Mouse (Mus musculus): ENCODE data around the gene Plekha8. TPM values are rescaled to one million over a fixed set of nuclear protein-coding genes. Genes with fewer than 3 reads are reported as not detected.

Gene Plekha8
- total and polyA plus RNA-seq, 2 experiments from 2014 or later = 5.2 to 14.9 TPM

GRCm38 (mm10) chr6:54573218-54573955 is 21.5 kb upstream of the Plekha8 start:
- no peaks in the 10 kb centered on the region for H3K9me3 ChIP-seq (ENCODE audit: low read length)
- no peaks in the 10 kb centered on the region for H3K27me3 ChIP-seq (ENCODE audit: insufficient read depth, low read length)
- H3K4me1 ChIP-seq (ENCODE audit: insufficient read depth, low read length) = no peaks in the 10 kb centered on the region
- DNase-seq (ENCODE audit: low spot score) = no peak
- no peak overlapping the region for H3K9ac ChIP-seq (replicated peaks; ENCODE audit: low read length, poor library complexity, severe bottlenecking)
- H3K4me2 ChIP-seq (ENCODE audit: low read depth, low read length, poor library complexity, severe bottlenecking) = no peak overlapping the region
- TF ChIP-seq CTCF (IDR thresholded peaks at IDR 0.05) = no peak
- no peak for ATAC-seq (ENCODE audit: low FRiP score)
- WGBS = 15% methylated on average over 6 of the region's 6 CpGs
- no peaks in the 10 kb centered on the region for H3K36me3 ChIP-seq (ENCODE audit: insufficient read depth, low read length)
- no peak overlapping the region for H3K27ac ChIP-seq (ENCODE audit: low read depth, low read length)
- no peak overlapping the region for H3K4me3 ChIP-seq (ENCODE audit: low read depth, low read length)

GRCm38 (mm10) chr6:54586175-54586574 is 8.7 kb upstream of the Plekha8 start:
- H3K9me3 ChIP-seq (ENCODE audit: low read length) = no peaks in the 10 kb centered on the region
- no peaks in the 10 kb centered on the region for H3K36me3 ChIP-seq (ENCODE audit: insufficient read depth, low read length)
- H3K27ac ChIP-seq (ENCODE audit: low read depth, low read length) = no peak overlapping the region
- H3K4me3 ChIP-seq (ENCODE audit: low read depth, low read length) = no peak overlapping the region
- ATAC-seq (ENCODE audit: low FRiP score) = no peak
- H3K4me1 ChIP-seq (ENCODE audit: insufficient read depth, low read length) = no peaks in the 10 kb centered on the region
- peak; percentile 84 for TF ChIP-seq CTCF (IDR thresholded peaks at IDR 0.05)
- peak; percentile 76 for DNase-seq (ENCODE audit: low spot score)
- H3K9ac ChIP-seq (replicated peaks; ENCODE audit: low read length, poor library complexity, severe bottlenecking) = no peak overlapping the region
- WGBS = 23% methylated on average over 2 of the region's 2 CpGs
- no peak overlapping the region for H3K4me2 ChIP-seq (ENCODE audit: low read depth, low read length, poor library complexity, severe bottlenecking)
- H3K27me3 ChIP-seq (ENCODE audit: insufficient read depth, low read length) = no peaks in the 10 kb centered on the region

GRCm38 (mm10) chr6:54586911-54587310 is 8.0 kb upstream of the Plekha8 start:
- no peak overlapping the region for H3K4me2 ChIP-seq (ENCODE audit: low read depth, low read length, poor library complexity, severe bottlenecking)

GRCm38 (mm10) chr6:54587683-54588082 is 7.2 kb upstream of the Plekha8 start:
- no peak for TF ChIP-seq CTCF (IDR thresholded peaks at IDR 0.05)
- WGBS = 90% methylated on average over 4 of the region's 4 CpGs

More at GRCm38 (mm10) chr6:54586911-54587310, 8.0 kb upstream of the Plekha8 start:
- no peak for ATAC-seq (ENCODE audit: low FRiP score)
- 62% methylated on average over 8 of the region's 8 CpGs for WGBS
- DNase-seq (ENCODE audit: low spot score) = no peak
- no peak overlapping the region for H3K9ac ChIP-seq (replicated peaks; ENCODE audit: low read length, poor library complexity, severe bottlenecking)
- H3K9me3 ChIP-seq (ENCODE audit: low read length) = no peaks in the 10 kb centered on the region
- TF ChIP-seq CTCF (IDR thresholded peaks at IDR 0.05) = no peak
- H3K4me1 ChIP-seq (ENCODE audit: insufficient read depth, low read length) = no peaks in the 10 kb centered on the region
- H3K4me3 ChIP-seq (ENCODE audit: low read depth, low read length) = no peak overlapping the region
- H3K36me3 ChIP-seq (ENCODE audit: insufficient read depth, low read length) = no peaks in the 10 kb centered on the region
- no peak overlapping the region for H3K27ac ChIP-seq (ENCODE audit: low read depth, low read length)
- H3K27me3 ChIP-seq (ENCODE audit: insufficient read depth, low read length) = no peaks in the 10 kb centered on the region

GRCm38 (mm10) chr6:54588212-54588611 is 6.7 kb upstream of the Plekha8 start:
- Histone ChIP-seq H3K36me3 (ENCODE audit: insufficient read depth, low read length) (no peaks in the 10 kb centered on the region), H3K4me2 (ENCODE audit: low read depth, low read length, poor library complexity, severe bottlenecking) (no peak overlapping the region), H3K27me3 (ENCODE audit: insufficient read depth, low read length) (no peaks in the 10 kb centered on the region), H3K4me3 (ENCODE audit: low read depth, low read length) (no peak overlapping the region), H3K27ac (ENCODE audit: low read depth, low read length) (no peak overlapping the region), H3K4me1 (ENCODE audit: insufficient read depth, low read length) (no peaks in the 10 kb centered on the region), H3K9me3 (ENCODE audit: low read length) (no peaks in the 10 kb centered on the region), H3K9ac (replicated peaks; ENCODE audit: low read length, poor library complexity, severe bottlenecking) (no peak overlapping the region)
- 35% methylated on average over 1 of the region's 1 CpGs for WGBS
- ATAC-seq (ENCODE audit: low FRiP score) (no peak), DNase-seq (ENCODE audit: low spot score) (no peak)
- no peak for TF ChIP-seq CTCF (IDR thresholded peaks at IDR 0.05)

More at GRCm38 (mm10) chr6:54587683-54588082, 7.2 kb upstream of the Plekha8 start:
- Histone ChIP-seq H3K4me1 (ENCODE audit: insufficient read depth, low read length) (no peaks in the 10 kb centered on the region), H3K9me3 (ENCODE audit: low read length) (no peaks in the 10 kb centered on the region), H3K36me3 (ENCODE audit: insufficient read depth, low read length) (no peaks in the 10 kb centered on the region), H3K4me2 (ENCODE audit: low read depth, low read length, poor library complexity, severe bottlenecking) (no peak overlapping the region), H3K27ac (ENCODE audit: low read depth, low read length) (no peak overlapping the region), H3K4me3 (ENCODE audit: low read depth, low read length) (no peak overlapping the region), H3K27me3 (ENCODE audit: insufficient read depth, low read length) (no peaks in the 10 kb centered on the region), H3K9ac (replicated peaks; ENCODE audit: low read length, poor library complexity, severe bottlenecking) (no peak overlapping the region)
- DNase-seq (ENCODE audit: low spot score) (no peak), ATAC-seq (ENCODE audit: low FRiP score) (no peak)

GRCm38 (mm10) chr6:54590691-54591090 is 4.2 kb upstream of the Plekha8 start:
- Histone ChIP-seq H3K4me1 (ENCODE audit: insufficient read depth, low read length) (no peaks in the 10 kb centered on the region), H3K9ac (replicated peaks; ENCODE audit: low read length, poor library complexity, severe bottlenecking) (no peak overlapping the region), H3K9me3 (ENCODE audit: low read length) (no peaks in the 10 kb centered on the region), H3K4me3 (ENCODE audit: low read depth, low read length) (no peak overlapping the region), H3K27ac (ENCODE audit: low read depth, low read length) (no peak overlapping the region), H3K36me3 (ENCODE audit: insufficient read depth, low read length) (no peaks in the 10 kb centered on the region), H3K27me3 (ENCODE audit: insufficient read depth, low read length) (no peaks in the 10 kb centered on the region), H3K4me2 (ENCODE audit: low read depth, low read length, poor library complexity, severe bottlenecking) (no peak overlapping the region)
- 98% methylated on average over 2 of the region's 2 CpGs for WGBS
- no peak for ATAC-seq (ENCODE audit: low FRiP score)
- no peak for TF ChIP-seq CTCF (IDR thresholded peaks at IDR 0.05)
- no peak for DNase-seq (ENCODE audit: low spot score)
